Mouse (Mus musculus) B cell, adult (primary cell): ENCODE measurements around the gene B3galt5. TPM values are rescaled to one million over a fixed set of nuclear protein-coding genes. Genes with fewer than 3 reads are reported as not detected.

ENCODE experiments used
- total RNA-seq: library from RNA; stranded (reverse); gene quantifications from 4 replicates; pipeline ENCODE4 v1.2.4, GENCODE M21; 2023; ENCODE audit not compliant: inconsistent age

Gene B3galt5
- total RNA-seq = not detected in 4 replicates

GRCm38 (mm10) chr16:96235366-96235970, at the start of gene B3galt5:
Gene B3galt5, plus strand, starts transcription at chr16:96235801.

GRCm38 (mm10) chr16:96191531-96192506, 43.8 kb upstream of the B3galt5 start, which contains the start of gene Lca5l:
Gene Lca5l, minus strand, starts transcription at chr16:96192271.

GRCm38 (mm10) chr16:96199913-96200701, 35.5 kb upstream of the B3galt5 start, which contains the start of gene Sh3bgr:
Gene Sh3bgr, plus strand, starts transcription at chr16:96200450.

Other genes starting within 250 kb of the B3galt5 start
- 13.5 to 23.7 TPM (median 15.7 TPM) in 4 replicates for gene Psmg1, start 244.8 kb upstream of the B3galt5 start, total RNA-seq
- gene Brwd1, start 153.3 kb upstream of the B3galt5 start, total RNA-seq = 399 to 459 TPM (median 422 TPM) in 4 replicates
- gene Hmgn1, start 108.1 kb upstream of the B3galt5 start, total RNA-seq = 215 to 255 TPM (median 231 TPM) in 4 replicates
- gene Wrb, start 90.4 kb upstream of the B3galt5 start, total RNA-seq = 7.7 to 11.7 TPM (median 9.9 TPM) in 4 replicates
- gene Lca5l, start 43.5 kb upstream of the B3galt5 start, total RNA-seq = not detected in 4 replicates
- gene Sh3bgr, start 35.4 kb upstream of the B3galt5 start, total RNA-seq = not detected in 4 replicates
- gene Itgb2l, start 207.8 kb downstream of the B3galt5 start, total RNA-seq = not detected in 4 replicates
- 32.5 to 41.5 TPM (median 38.9 TPM) in 4 replicates for gene Pcp4, start 231.8 kb downstream of the B3galt5 start, total RNA-seq